In the genomic region with DNA sequence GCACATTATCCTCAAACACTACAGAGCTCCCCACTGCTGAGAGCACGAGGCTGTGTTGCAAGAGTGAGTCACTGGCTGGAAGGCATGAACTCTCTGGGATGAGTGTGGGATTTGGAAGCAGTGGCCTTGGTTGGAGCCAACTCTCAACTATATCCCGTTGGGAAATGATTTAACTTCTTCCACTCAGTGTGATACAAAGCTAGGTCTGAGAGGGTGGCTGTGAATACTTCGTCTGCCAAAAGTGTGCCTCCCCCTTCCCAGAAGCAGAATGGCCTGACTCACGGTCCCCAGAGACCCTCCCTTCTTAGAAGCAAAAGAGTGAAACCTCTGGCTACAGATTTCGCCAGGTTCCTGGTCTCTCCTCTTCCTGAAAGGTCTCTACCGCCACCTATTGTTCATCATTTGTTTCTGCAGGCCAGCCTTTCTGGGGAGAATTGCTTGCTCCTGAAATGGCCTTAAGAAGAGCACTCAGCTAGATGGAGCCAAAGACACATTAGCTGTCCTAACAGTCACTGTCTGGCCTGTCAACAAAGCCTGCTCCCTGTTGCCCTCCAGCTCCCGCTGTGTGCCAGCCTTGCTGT, we compare ENCODE assay signal across 8 mouse cellular contexts. TPM values are rescaled to one million over a fixed set of nuclear protein-coding genes. Genes with fewer than 3 reads are reported as not detected.
DNase-seq lines count a peak whose midpoint lies in the region; ATAC-seq and TF ChIP-seq lines count a peak whose summit lies in the region.

No protein-coding gene starts in this region.

- no peaks in the 10 kb centered on the region for H3K36me3 ChIP-seq in hindbrain, embryonic 12.5 days
- no peaks in the 10 kb centered on the region for H3K36me3 ChIP-seq in lung, postnatal 0 days (ENCODE audit: insufficient read depth, low read length)

- 14% methylated on average over 7 of the region's 7 CpGs for WGBS in hindbrain, embryonic 12.5 days
- 7% methylated on average over 7 of the region's 7 CpGs for WGBS in lung, postnatal 0 days

- peak; percentile 93 for TF ChIP-seq CTCF in lung, postnatal 0 days (IDR thresholded peaks at IDR 0.05)

- DNase-seq in MN1 (ENCODE audit: low spot score) = peak; percentile 92
- peak; percentile 83 to 87 for DNase-seq in cerebellum, postnatal 14 days
- peak; percentile 18 to 50 for DNase-seq in frontal cortex, postnatal 25 days (ENCODE audit: low spot score in 2 of 2)
- peak; percentile 71 to 76 for DNase-seq in layer of hippocampus, postnatal 10 days (ENCODE audit: low spot score in 2 of 2)
- DNase-seq in lung, postnatal 0 days (ENCODE audit: low spot score) = peak; percentile 97
- peak; percentile 65 for DNase-seq in ovary, postnatal 36 days (ENCODE audit: low spot score)
- peak; percentile 57 for DNase-seq in urinary bladder, postnatal 25 days (ENCODE audit: low spot score)

- no peaks in the 10 kb centered on the region for H3K9me3 ChIP-seq in hindbrain, embryonic 12.5 days (replicated peaks)
- H3K9me3 ChIP-seq in lung, postnatal 0 days (ENCODE audit: low read length) = no peaks in the 10 kb centered on the region

- H3K27ac ChIP-seq in hindbrain, embryonic 12.5 days = peak overlapping the region; percentile 17; the same call in 1 of the 2 replicates
- no peak overlapping the region for H3K27ac ChIP-seq in lung, postnatal 0 days (ENCODE audit: low read length)

- H3K27me3 ChIP-seq in hindbrain, embryonic 12.5 days = 0 out of 2 replicates have a peak, but pooled peaks cover 3% of the 10 kb centered on the region
- H3K27me3 ChIP-seq in lung, postnatal 0 days (replicated peaks; ENCODE audit: insufficient read depth, low read length) = 0 out of 2 replicates have a peak, but pooled peaks cover 3% of the 10 kb centered on the region

- H3K4me2 ChIP-seq in hindbrain, embryonic 12.5 days (replicated peaks) = no peak overlapping the region
- peak overlapping the region; percentile 29 for H3K4me2 ChIP-seq in lung, postnatal 0 days (replicated peaks; ENCODE audit: low read depth, low read length)

- H3K9ac ChIP-seq in hindbrain, embryonic 12.5 days = no peak overlapping the region
- H3K9ac ChIP-seq in lung, postnatal 0 days (replicated peaks; ENCODE audit: low read depth) = no peak overlapping the region

- peak; percentile 77 for TF ChIP-seq EP300 in lung, postnatal 0 days (IDR thresholded peaks at IDR 0.05)

- H3K4me1 ChIP-seq in hindbrain, embryonic 12.5 days = peaks cover 3% of the 10 kb centered on the region; the same call in 1 of the 2 replicates
- H3K4me1 ChIP-seq in lung, postnatal 0 days (ENCODE audit: insufficient read depth, low read depth, low read length) = 0 out of 2 replicates have a peak, but pooled peaks cover 2% of the 10 kb centered on the region

- H3K4me3 ChIP-seq in hindbrain, embryonic 12.5 days = no peak overlapping the region
- H3K4me3 ChIP-seq in lung, postnatal 0 days (ENCODE audit: low read depth, low read length) = no peak overlapping the region

- peak; percentile 88 for ATAC-seq in hindbrain, embryonic 12.5 days (ENCODE audit: low FRiP score)
- ATAC-seq in lung, postnatal 0 days = peak; percentile 98

RNA-seq across cellular contexts. Expression of gene Scmh1, which starts 24.2 kb away (rescaled TPM):
- polyA plus RNA-seq in hindbrain, embryonic 12.5 days (2016; fragmentation: Nextera tagmentation; extraction: Ambion mirVana) = 78.3 and 79.0 TPM in 2 replicates
- 100 to 1,000 TPM; 110 to 118 TPM for total RNA-seq in layer of hippocampus, postnatal 10 days (2021)
- 24.6 and 26.1 TPM in 2 replicates for polyA plus RNA-seq in lung, postnatal 0 days (2015; fragmentation: Nextera tagmentation; extraction: Ambion mirVana)

Comparison
In these comparisons a context has a peak if more than half of its experiments do, and no peak if none do; other contexts are left out.
1. DNase-seq: peak in every context shown above with its lines; median percentile 97 in lung, postnatal 0 days; 92 in MN1; 85 in cerebellum, postnatal 14 days; 74 in layer of hippocampus, postnatal 10 days; 65 in ovary, postnatal 36 days; 57 in urinary bladder, postnatal 25 days; 34 in frontal cortex, postnatal 25 days.